Mouse (Mus musculus) hindbrain, embryonic 11.5 days (tissue): ENCODE measurements around the gene Fmo3. TPM values are rescaled to one million over a fixed set of nuclear protein-coding genes. Genes with fewer than 3 reads are reported as not detected.

ENCODE experiments used
- ATAC-seq: fragments of 200-750 bp; cut with Nextera tagmentation; 2 replicates; pipeline ENCODE4 v1.8.0; 2017; ENCODE audit warnings: mild to moderate bottlenecking, moderate TSS enrichment, moderate library complexity; ENCODE audit not compliant: low FRiP score
- DNase-seq: peaks from one replicate; pipeline ENCODE4 v3.0.0-alpha.2; 2015; ENCODE audit warnings: low spot score
- H3K27ac ChIP-seq: fragments of 300-500 bp; sonication (generic); 2 replicates; pipeline ENCODE4 v1.5.1; 2014; ENCODE audit warnings: mild to moderate bottlenecking, low read depth, low read length
- H3K27me3 ChIP-seq: fragments of 300-500 bp; sonication (generic); 2 replicates; pipeline ENCODE4 v1.6.1; 2014; ENCODE audit warnings: mild to moderate bottlenecking, low read length, moderate library complexity, mixed read lengths; ENCODE audit not compliant: control insufficient read depth, insufficient read depth
- H3K36me3 ChIP-seq: fragments of 300-500 bp; sonication (generic); 2 replicates; pipeline ENCODE4 v1.6.1; 2014; ENCODE audit warnings: mild to moderate bottlenecking, low read length, moderate library complexity, mixed read lengths; ENCODE audit not compliant: control insufficient read depth, insufficient read depth
- H3K4me1 ChIP-seq: fragments of 300-500 bp; sonication (generic); replicated peaks from 2 replicates; pipeline ENCODE4 v1.6.1; 2014; ENCODE audit warnings: low read length, mixed read lengths; ENCODE audit not compliant: control insufficient read depth, insufficient read depth
- H3K4me2 ChIP-seq: fragments of 300-500 bp; sonication (generic); replicated peaks from 2 replicates; pipeline ENCODE4 v1.6.1; 2014; ENCODE audit warnings: mild to moderate bottlenecking, low read depth, low read length
- H3K4me3 ChIP-seq: fragments of 300-500 bp; sonication (generic); 2 replicates; pipeline ENCODE4 v1.5.1; 2014; ENCODE audit warnings: low read depth, low read length
- H3K9ac ChIP-seq: fragments of 300-500 bp; sonication (generic); 2 replicates; pipeline ENCODE4 v1.6.1; 2014; ENCODE audit warnings: low read depth, low read length
- H3K9me3 ChIP-seq: fragments of 300-500 bp; sonication (generic); 2 replicates; pipeline ENCODE4 v1.6.1; 2016; ENCODE audit warnings: low read length; ENCODE audit not compliant: control insufficient read depth
- WGBS: fragments of 180-500 bp; shearing (Covaris S2); extraction: QIAGEN DNeasy Blood & Tissue Kit; methylation state at CpG from one replicate; pipeline ENCODE4 v1.1.7; 2014; 5-methylcytosine and 5-hydroxymethylcytosine counted together
- polyA plus RNA-seq: library from polyadenylated mRNA; unstranded; fragments of >200 nt; fragmentation: Nextera tagmentation; extraction: Ambion mirVana; gene quantifications from 2 replicates; pipeline ENCODE4 v1.2.1, GENCODE M21; 2014

Fmo3 gene
- polyA plus RNA-seq, result not detected in 2 replicates

DNA sequence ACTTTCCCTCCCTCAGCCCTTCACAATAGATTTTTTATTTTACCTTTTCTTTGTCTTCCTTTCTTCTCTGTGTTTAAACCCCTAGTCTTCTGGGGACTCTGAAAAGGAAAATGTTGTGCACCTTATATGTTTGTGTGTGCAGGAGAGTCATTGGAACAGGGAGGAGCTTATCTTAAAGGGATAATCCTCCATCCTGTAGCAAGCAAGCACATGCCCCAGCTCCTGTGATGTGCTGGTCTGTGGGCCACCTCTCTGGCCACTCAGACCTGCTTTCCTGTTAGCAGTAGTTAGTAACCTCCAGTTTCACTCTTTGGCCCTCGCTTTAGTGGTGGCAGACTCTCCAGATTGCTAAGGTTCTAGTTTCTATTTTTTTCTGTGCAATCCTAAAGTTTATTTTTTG lies at the start of gene Fmo3:
TSS of gene Fmo3 (minus strand) at position 101 of the 400 bp plus-strand sequence.
- Histone ChIP-seq H3K4me1 (no peaks in the 10 kb centered on the region), H3K9ac (no peak within 1 kb of the TSS), H3K9me3 (no peaks in the 10 kb centered on the region), H3K4me2 (no peak within 1 kb of the TSS), H3K36me3 (no peaks in the 10 kb centered on the region), H3K4me3 (no peak within 1 kb of the TSS), H3K27ac (no peak within 1 kb of the TSS), H3K27me3 (no peaks in the 10 kb centered on the region)
- WGBS, result 64% methylated on average over 1 of the region's 1 CpGs
- DNase-seq (no peak), ATAC-seq (no peak)

DNA sequence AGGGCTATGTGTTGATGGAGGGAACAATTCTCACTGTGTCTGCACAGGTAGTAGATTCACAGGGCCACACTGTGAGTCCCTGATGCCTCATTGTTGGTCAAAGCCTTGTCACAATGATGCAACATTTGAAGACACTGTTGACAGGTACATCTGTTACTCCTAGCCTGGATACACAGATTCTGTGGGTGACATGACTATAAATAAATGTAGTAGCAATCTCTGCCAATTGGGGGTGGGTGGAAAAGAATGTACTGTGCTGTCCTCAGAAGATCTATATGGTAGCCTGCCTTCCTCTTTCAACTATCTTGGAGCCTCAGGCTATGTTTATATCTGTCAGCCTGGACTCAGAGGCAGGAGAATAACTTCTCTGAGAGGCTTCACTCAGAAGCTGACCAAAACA lies 38.7 kb upstream of the Fmo3 start:
- no peak overlapping the region for H3K9ac ChIP-seq
- no peak overlapping the region for H3K4me3 ChIP-seq
- no peaks in the 10 kb centered on the region for H3K36me3 ChIP-seq
- ATAC-seq, result no peak
- H3K9me3 ChIP-seq, result no peaks in the 10 kb centered on the region
- DNase-seq, result no peak
- H3K4me1 ChIP-seq, result no peaks in the 10 kb centered on the region
- no peak overlapping the region for H3K4me2 ChIP-seq
- H3K27me3 ChIP-seq, result no peaks in the 10 kb centered on the region
- no peak overlapping the region for H3K27ac ChIP-seq

DNA sequence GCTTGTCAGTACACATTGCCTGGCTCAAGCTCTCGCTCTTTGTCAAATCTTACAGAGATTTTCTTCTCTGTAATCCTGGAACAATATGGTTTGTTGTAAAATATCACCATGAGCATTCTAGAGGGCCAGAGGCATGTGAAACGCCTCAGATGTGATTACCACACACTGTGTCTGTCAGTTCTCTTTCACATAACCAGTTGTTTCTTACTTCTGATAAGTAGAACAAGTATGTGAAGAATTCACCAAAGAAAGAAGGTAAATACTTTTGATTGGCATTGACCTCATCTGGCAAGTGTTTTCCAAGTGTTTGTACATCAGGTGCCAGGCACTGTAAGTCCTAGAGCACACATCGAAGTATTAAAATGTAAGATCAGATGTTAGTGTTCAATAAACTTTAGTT lies 24.9 kb upstream of the Fmo3 start:
- Histone ChIP-seq H3K36me3 (no peaks in the 10 kb centered on the region), H3K9me3 (no peaks in the 10 kb centered on the region), H3K4me1 (no peaks in the 10 kb centered on the region), H3K9ac (no peak overlapping the region), H3K27me3 (no peaks in the 10 kb centered on the region), H3K27ac (no peak overlapping the region), H3K4me2 (no peak overlapping the region), H3K4me3 (no peak overlapping the region)
- ATAC-seq, result no peak
- 73% methylated on average over 3 of the region's 3 CpGs for WGBS
- DNase-seq, result no peak

DNA sequence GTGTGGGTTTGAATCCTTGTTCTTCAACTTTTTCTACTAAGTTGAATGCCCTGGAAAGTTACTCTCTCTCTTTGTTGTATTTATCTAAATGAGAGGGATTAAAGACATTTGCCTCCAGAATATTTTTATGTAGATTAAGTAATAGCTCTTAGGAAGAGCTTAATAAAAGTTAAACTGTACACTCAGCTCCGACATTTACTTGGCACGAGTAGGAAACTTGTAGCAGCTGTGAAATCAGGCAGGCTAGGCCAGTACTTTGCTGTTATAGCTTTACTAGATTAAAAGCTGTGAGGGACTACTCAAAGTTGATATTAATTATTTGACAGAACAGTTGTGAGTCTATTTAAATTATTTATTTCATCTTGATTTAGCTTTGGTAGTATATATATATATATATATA lies 19.2 kb upstream of the Fmo3 start:
- Histone ChIP-seq H3K9me3 (no peaks in the 10 kb centered on the region), H3K4me3 (no peak overlapping the region), H3K36me3 (no peaks in the 10 kb centered on the region), H3K27me3 (no peaks in the 10 kb centered on the region), H3K9ac (no peak overlapping the region), H3K27ac (no peak overlapping the region), H3K4me2 (no peak overlapping the region), H3K4me1 (no peaks in the 10 kb centered on the region)
- WGBS, result 93% methylated on average over 2 of the region's 2 CpGs
- DNase-seq (no peak), ATAC-seq (no peak)

DNA sequence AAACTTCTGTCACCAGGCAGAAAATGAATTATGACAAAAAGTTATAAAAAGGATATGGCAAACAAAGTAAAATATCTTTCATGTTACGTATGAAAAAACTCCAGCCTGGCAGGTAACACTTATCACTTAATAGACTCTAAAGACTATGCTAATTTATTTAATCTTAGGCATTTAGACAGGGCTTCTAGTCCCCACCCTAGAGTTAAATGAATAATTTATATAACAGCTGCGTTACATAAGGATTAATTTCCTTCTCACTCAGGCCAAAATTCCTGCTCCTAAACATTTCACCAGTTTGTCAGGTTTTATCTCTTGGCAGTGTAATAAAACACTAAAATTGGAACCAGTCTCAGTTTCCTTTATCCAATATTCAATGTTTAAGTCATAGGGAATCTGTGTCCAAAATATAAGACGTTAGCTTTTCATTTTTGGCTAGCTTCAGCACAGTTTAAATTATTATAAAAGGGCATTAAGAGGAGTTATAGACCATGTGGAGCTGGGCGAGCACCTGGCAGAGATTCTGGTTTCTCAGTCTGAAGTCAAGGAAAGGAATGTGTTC lies 17.0 kb upstream of the Fmo3 start:
- Histone ChIP-seq H3K4me2 (no peak overlapping the region), H3K36me3 (no peaks in the 10 kb centered on the region), H3K9ac (no peak overlapping the region), H3K4me1 (no peaks in the 10 kb centered on the region), H3K9me3 (no peaks in the 10 kb centered on the region), H3K27ac (no peak overlapping the region), H3K4me3 (no peak overlapping the region), H3K27me3 (no peaks in the 10 kb centered on the region)
- WGBS, result 86% methylated on average over 4 of the region's 4 CpGs
- ATAC-seq (no peak), DNase-seq (no peak)

DNA sequence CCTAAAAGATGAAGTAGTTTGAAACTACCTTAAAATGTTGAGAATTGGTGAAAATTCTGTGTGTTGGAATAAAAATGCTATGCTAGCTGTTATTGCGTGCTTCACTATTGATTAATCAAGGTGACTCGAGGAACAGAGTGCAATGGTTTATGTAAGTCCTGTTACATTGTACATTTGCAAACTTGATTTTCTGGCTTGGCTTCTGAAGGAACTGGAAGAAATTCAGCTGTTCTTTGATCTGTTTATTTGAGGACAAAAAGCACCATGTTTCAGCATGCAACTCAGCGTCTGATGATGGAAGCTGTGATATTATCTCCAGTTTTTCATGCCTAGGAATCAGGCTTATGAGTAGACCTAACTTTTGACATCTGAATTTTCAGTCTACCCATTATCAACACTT lies 3.2 kb upstream of the Fmo3 start:
- H3K4me3 ChIP-seq, result no peak overlapping the region

DNA sequence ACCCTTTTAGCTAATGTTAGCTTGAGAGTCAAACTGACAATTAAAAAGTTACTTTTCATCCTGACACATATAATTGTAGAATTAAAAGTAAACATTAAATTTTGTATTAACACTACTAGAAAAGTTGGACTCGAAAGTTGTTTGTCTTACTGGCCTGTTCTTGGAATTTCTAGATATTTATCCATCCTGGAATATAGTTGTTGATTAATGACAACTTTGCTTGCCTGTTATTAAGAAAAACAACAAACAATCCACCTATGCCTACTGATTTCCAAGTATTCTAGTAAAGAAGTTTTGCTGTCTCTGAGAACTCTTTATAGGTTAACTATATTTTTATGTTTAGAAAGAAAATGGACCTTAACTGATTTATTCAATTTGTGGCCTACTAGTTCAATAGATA lies 2.4 kb upstream of the Fmo3 start:
- Histone ChIP-seq H3K9ac (no peak overlapping the region), H3K27me3 (no peaks in the 10 kb centered on the region), H3K4me1 (no peaks in the 10 kb centered on the region), H3K36me3 (no peaks in the 10 kb centered on the region), H3K9me3 (no peaks in the 10 kb centered on the region), H3K4me2 (no peak overlapping the region), H3K27ac (no peak overlapping the region), H3K4me3 (no peak overlapping the region)
- no peak for ATAC-seq
- 96% methylated on average over 1 of the region's 1 CpGs for WGBS
- no peak for DNase-seq

More for the DNA sequence above, 3.2 kb upstream of the Fmo3 start:
- Histone ChIP-seq H3K4me1 (no peaks in the 10 kb centered on the region), H3K27ac (no peak overlapping the region), H3K9me3 (no peaks in the 10 kb centered on the region), H3K9ac (no peak overlapping the region), H3K36me3 (no peaks in the 10 kb centered on the region), H3K27me3 (no peaks in the 10 kb centered on the region), H3K4me2 (no peak overlapping the region)
- no peak for DNase-seq
- ATAC-seq, result no peak
- 97% methylated on average over 3 of the region's 3 CpGs for WGBS

DNA sequence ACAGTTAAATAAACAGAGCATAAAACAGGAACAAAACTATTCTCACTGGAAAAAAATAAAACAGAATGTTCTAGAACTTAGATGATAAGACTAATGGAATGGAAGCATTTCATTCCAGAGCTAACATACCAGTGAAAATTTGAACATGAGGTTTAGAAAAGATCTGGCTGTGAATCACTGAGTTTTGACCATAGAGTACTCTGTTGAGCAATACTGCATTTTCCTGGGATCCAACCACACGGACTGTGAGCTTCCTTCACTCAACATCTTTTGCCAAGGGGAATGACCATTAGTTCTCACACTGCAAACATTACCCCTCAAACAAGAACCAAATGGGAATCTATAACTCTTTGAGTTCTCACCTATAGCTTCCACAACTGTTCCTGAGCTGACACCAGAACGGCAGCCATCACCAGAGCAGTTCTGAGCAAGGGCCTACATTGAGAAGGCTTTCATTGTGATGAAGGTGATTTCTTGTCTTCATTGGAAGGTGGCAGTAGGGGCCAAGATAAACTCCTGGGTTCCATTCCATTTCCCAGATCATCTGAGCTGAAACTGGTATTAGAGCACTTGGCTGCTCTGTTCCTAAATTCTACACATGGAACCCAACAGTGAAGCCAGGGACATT lies 1.9 kb upstream of the Fmo3 start:
- no peak for ATAC-seq

DNA sequence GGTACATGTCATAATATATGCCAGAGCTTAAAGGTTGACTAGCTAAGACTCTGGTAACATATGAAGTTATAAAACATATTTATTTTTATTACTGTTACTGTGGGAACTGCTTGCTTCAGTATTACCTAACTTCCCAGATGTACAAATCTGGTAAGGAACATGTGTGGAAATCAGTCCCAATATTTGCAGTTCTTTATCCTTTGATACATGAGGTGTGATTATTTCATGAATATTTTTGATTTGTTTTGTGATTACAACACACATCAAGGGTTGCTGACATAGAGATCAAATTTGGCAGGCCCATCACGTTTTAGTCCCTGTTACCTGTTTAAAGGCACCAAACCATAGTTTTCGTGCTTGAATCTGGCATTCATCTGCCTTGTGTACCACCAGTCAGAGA lies 20.8 kb downstream of the Fmo3 start:
- WGBS, result 79% methylated on average over 2 of the region's 2 CpGs
- H3K36me3 ChIP-seq, result no peaks in the 10 kb centered on the region
- ATAC-seq, result no peak

More for the DNA sequence above, 1.9 kb upstream of the Fmo3 start:
- no peak overlapping the region for H3K9ac ChIP-seq
- H3K9me3 ChIP-seq, result no peaks in the 10 kb centered on the region
- no peaks in the 10 kb centered on the region for H3K4me1 ChIP-seq
- H3K4me3 ChIP-seq, result no peak overlapping the region
- WGBS, result 93% methylated on average over 2 of the region's 2 CpGs
- no peak for DNase-seq
- no peaks in the 10 kb centered on the region for H3K36me3 ChIP-seq
- H3K27ac ChIP-seq, result no peak overlapping the region
- H3K27me3 ChIP-seq, result no peaks in the 10 kb centered on the region
- no peak overlapping the region for H3K4me2 ChIP-seq

More for the DNA sequence above, 20.8 kb downstream of the Fmo3 start:
- H3K4me2 ChIP-seq, result no peak overlapping the region
- H3K9me3 ChIP-seq, result no peaks in the 10 kb centered on the region
- H3K27me3 ChIP-seq, result no peaks in the 10 kb centered on the region
- H3K4me1 ChIP-seq, result no peaks in the 10 kb centered on the region
- no peak overlapping the region for H3K9ac ChIP-seq
- no peak overlapping the region for H3K27ac ChIP-seq
- no peak for DNase-seq
- H3K4me3 ChIP-seq, result no peak overlapping the region
